Mouse (Mus musculus): ENCODE measurements around the gene D930020B18Rik. TPM values are rescaled to one million over a fixed set of nuclear protein-coding genes. Genes with fewer than 3 reads are reported as not detected.

The D930020B18Rik gene
- 0.17 and 0.22 TPM in 2 replicates for polyA plus RNA-seq (2015; fragmentation: Nextera tagmentation; extraction: Ambion mirVana)

- H3K4me3 ChIP-seq: peak within 1 kb of the TSS; percentile 51
- H3K27me3 ChIP-seq: peaks cover 51% of the 10 kb centered on the region
- no peak within 1 kb of the TSS for H3K27ac ChIP-seq
- peak within 1 kb of the TSS; percentile 93 for H3K4me2 ChIP-seq
- H3K9ac ChIP-seq: peak within 1 kb of the TSS; percentile 71
- H3K9me3 ChIP-seq: no peaks in the 10 kb centered on the region
- peaks cover 24% of the 10 kb centered on the region for H3K4me1 ChIP-seq (replicated peaks)
- ATAC-seq (ENCODE audit: low FRiP score): 0 out of 2 replicates have a peak, but pooled peaks have one; percentile 28
- H3K36me3 ChIP-seq: no peaks in the 10 kb centered on the region
- WGBS: under 1% methylated on average over 69 of the region's 69 CpGs
Measured at GRCm38 (mm10) chr10:121641272-121642053, at the start of gene D930020B18Rik. Gene D930020B18Rik (plus strand): TSS chr10:121641588.

GRCm38 (mm10) chr10:121596580-121596979 lies 44.8 kb upstream of the D930020B18Rik start:
- H3K9me3 ChIP-seq: no peaks in the 10 kb centered on the region
- H3K4me2 ChIP-seq: no peak overlapping the region
- WGBS: 93% methylated on average over 9 of the region's 9 CpGs
- no peak overlapping the region for H3K27ac ChIP-seq
- no peaks in the 10 kb centered on the region for H3K4me1 ChIP-seq (replicated peaks)
- H3K36me3 ChIP-seq: peaks cover 87% of the 10 kb centered on the region
- H3K9ac ChIP-seq: no peak overlapping the region
- ATAC-seq (ENCODE audit: low FRiP score): no peak
- no peak overlapping the region for H3K4me3 ChIP-seq
- H3K27me3 ChIP-seq: no peaks in the 10 kb centered on the region

DNA sequence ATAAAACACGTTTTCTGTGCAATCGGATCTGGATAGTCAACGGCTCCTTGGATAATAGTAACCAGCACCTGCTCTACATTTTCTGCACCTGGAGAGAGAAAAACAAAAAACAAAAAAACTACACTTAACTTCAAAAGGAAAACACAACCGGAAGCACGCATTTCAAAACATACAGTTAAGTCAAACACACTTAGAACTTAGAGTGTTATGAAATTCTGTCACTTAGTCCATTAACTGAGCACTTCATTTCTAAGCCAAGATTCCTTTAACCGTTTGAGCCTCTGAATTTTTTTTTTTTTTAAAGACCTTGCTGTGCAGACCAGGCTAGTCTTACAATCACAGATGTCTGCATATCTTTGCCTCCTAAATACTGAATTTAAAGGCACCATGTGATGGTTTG lies 40.1 kb upstream of the D930020B18Rik start:
- no peak overlapping the region for H3K27ac ChIP-seq
- H3K4me2 ChIP-seq: no peak overlapping the region
- H3K9me3 ChIP-seq: no peaks in the 10 kb centered on the region
- no peaks in the 10 kb centered on the region for H3K27me3 ChIP-seq
- peaks cover 97% of the 10 kb centered on the region for H3K36me3 ChIP-seq
- H3K9ac ChIP-seq: no peak overlapping the region
- 88% methylated on average over 6 of the region's 6 CpGs for WGBS
- no peak overlapping the region for H3K4me3 ChIP-seq
- H3K4me1 ChIP-seq (replicated peaks): no peaks in the 10 kb centered on the region
- ATAC-seq (ENCODE audit: low FRiP score): no peak

DNA sequence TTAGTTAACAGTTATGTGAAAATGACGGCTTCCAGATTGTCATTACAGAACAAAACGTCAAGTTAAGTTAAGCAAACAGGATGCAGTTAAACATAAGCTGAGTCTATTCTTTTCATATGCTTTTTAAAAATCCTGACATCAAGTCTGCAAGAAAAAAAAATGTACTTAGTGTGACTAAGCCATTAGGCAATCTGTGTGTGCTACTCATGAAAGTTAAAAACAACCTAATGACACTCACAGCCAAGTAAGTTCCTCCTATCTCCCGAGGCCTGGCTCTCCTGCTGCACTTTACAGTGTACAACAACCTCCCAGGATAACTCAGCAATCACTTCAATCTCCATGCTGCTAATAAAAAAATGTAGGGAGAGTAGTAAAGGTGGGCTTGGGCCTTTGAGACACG lies 37.8 kb upstream of the D930020B18Rik start:
- Histone ChIP-seq H3K36me3 (peaks cover 97% of the 10 kb centered on the region), H3K4me3 (no peak overlapping the region), H3K27ac (no peak overlapping the region), H3K27me3 (no peaks in the 10 kb centered on the region), H3K4me1 (replicated peaks) (no peaks in the 10 kb centered on the region), H3K9ac (no peak overlapping the region), H3K4me2 (no peak overlapping the region), H3K9me3 (no peaks in the 10 kb centered on the region)
- ATAC-seq (ENCODE audit: low FRiP score): no peak
- WGBS: 90% methylated on average over 4 of the region's 4 CpGs

- no peak overlapping the region for H3K4me3 ChIP-seq
- H3K9me3 ChIP-seq: no peaks in the 10 kb centered on the region
- 96% methylated on average over 13 of the region's 13 CpGs for WGBS
- H3K36me3 ChIP-seq: peaks cover 94% of the 10 kb centered on the region
- no peak overlapping the region for H3K4me2 ChIP-seq
- ATAC-seq (ENCODE audit: low FRiP score): no peak
- H3K9ac ChIP-seq: no peak overlapping the region
- H3K27me3 ChIP-seq: no peaks in the 10 kb centered on the region
- no peak overlapping the region for H3K27ac ChIP-seq
- H3K4me1 ChIP-seq (replicated peaks): no peaks in the 10 kb centered on the region
Measured at GRCm38 (mm10) chr10:121604632-121605344, 36.6 kb upstream of the D930020B18Rik start.

DNA sequence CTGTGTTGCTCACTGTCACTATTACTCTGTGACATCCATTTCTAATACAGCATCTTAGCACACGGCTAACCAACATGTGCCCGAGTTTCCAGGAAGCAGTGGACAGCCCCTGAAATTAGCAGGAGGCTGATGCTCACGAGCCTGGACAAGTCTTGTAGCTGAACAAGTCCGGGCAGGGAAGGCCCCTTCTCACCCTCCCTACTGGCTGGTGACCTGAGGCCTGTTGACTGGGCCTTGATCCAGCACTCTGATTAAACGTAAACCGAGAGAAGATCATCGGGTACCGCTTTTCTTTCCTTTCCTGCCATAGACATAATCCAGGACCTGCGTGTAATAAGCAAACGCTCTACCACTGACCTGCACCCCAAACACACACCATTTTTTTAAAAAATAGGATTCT lies 33.2 kb upstream of the D930020B18Rik start:
- H3K27me3 ChIP-seq: no peaks in the 10 kb centered on the region
- H3K9me3 ChIP-seq: no peaks in the 10 kb centered on the region
- H3K9ac ChIP-seq: no peak overlapping the region
- H3K4me2 ChIP-seq: no peak overlapping the region
- no peak overlapping the region for H3K27ac ChIP-seq
- WGBS: 95% methylated on average over 10 of the region's 10 CpGs
- H3K4me1 ChIP-seq (replicated peaks): no peaks in the 10 kb centered on the region
- no peak for ATAC-seq (ENCODE audit: low FRiP score)
- peaks cover 88% of the 10 kb centered on the region for H3K36me3 ChIP-seq
- H3K4me3 ChIP-seq: no peak overlapping the region

DNA sequence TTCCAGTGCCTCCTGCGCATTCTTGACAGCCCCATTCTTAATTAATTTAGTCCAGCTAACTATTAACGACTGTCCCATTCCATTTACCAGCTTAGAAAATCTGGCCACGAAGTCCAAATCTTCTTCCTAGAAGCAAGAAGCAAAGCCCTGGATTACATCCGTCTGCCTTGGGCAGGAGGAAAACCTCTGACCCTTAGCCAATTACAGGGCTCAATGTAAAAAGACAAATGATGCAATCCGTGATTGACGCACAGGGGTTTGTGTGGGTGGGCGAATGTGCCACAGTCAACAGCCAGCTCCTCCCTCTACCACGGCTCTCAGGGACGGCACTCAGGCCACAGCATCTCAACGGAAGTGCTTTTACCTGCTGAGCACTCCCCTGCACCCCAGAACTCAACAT lies 29.8 kb upstream of the D930020B18Rik start:
- Histone ChIP-seq H3K4me3 (no peak overlapping the region), H3K9ac (no peak overlapping the region), H3K27me3 (no peaks in the 10 kb centered on the region), H3K9me3 (no peaks in the 10 kb centered on the region), H3K27ac (no peak overlapping the region), H3K4me2 (no peak overlapping the region), H3K36me3 (peaks cover 84% of the 10 kb centered on the region), H3K4me1 (replicated peaks) (no peaks in the 10 kb centered on the region)
- WGBS: 73% methylated on average over 10 of the region's 10 CpGs
- ATAC-seq (ENCODE audit: low FRiP score): no peak

DNA sequence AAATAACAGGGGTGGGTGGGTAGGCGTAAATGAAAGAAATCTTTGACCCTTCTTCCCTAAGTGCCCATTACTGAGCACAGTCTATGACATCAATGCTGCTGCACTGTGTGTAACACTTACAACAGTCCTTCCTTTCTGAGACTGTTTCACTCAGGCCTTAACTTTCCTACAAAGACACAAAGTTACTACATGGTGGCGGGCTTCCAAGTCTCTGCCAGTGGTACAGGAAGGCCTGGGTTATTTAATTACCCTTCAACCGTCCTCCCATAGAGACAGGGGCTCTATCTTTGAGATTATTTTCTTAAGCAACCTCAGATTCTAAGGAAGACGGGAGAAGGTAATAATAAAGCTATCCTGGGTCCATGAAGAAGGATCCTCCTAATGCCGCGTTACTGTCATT lies 28.9 kb upstream of the D930020B18Rik start:
- no peak overlapping the region for H3K9ac ChIP-seq
- peaks cover 84% of the 10 kb centered on the region for H3K36me3 ChIP-seq
- H3K4me3 ChIP-seq: no peak overlapping the region
- H3K27me3 ChIP-seq: no peaks in the 10 kb centered on the region
- no peak overlapping the region for H3K4me2 ChIP-seq
- H3K9me3 ChIP-seq: no peaks in the 10 kb centered on the region
- ATAC-seq (ENCODE audit: low FRiP score): no peak
- WGBS: 93% methylated on average over 6 of the region's 6 CpGs
- no peak overlapping the region for H3K27ac ChIP-seq
- no peaks in the 10 kb centered on the region for H3K4me1 ChIP-seq (replicated peaks)

DNA sequence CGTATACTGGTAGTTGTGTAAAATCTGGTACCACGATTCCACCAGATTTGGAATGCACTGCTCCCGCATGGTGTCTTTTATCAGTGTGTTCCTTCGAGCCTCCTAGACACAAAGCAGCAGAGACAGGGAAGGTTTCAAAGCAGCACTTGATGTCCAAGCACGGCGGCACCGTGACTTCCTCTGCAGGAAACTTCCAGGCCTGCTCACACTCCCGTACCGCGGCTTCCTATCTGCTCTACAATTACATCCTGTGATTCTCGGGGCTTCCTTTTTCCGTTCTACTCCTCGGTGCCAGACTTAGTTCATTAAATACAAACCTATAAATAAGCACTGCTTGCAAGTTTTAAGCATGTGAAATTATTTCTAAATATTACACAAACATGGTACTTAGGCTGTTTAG lies 27.8 kb upstream of the D930020B18Rik start:
- H3K4me3 ChIP-seq: no peak overlapping the region
- no peaks in the 10 kb centered on the region for H3K4me1 ChIP-seq (replicated peaks)
- 93% methylated on average over 13 of the region's 13 CpGs for WGBS
- no peak for ATAC-seq (ENCODE audit: low FRiP score)
- peaks cover 84% of the 10 kb centered on the region for H3K36me3 ChIP-seq
- no peaks in the 10 kb centered on the region for H3K9me3 ChIP-seq
- no peaks in the 10 kb centered on the region for H3K27me3 ChIP-seq
- H3K9ac ChIP-seq: no peak overlapping the region
- H3K27ac ChIP-seq: no peak overlapping the region
- H3K4me2 ChIP-seq: no peak overlapping the region

- no peaks in the 10 kb centered on the region for H3K9me3 ChIP-seq
- WGBS: 94% methylated on average over 13 of the region's 13 CpGs
Measured at GRCm38 (mm10) chr10:121615146-121615870, 26.1 kb upstream of the D930020B18Rik start.

GRCm38 (mm10) chr10:121615935-121616334 lies 25.5 kb upstream of the D930020B18Rik start:
- no peak overlapping the region for H3K9ac ChIP-seq
- ATAC-seq (ENCODE audit: low FRiP score): no peak
- no peak overlapping the region for H3K4me3 ChIP-seq
- H3K4me1 ChIP-seq (replicated peaks): no peaks in the 10 kb centered on the region
- H3K9me3 ChIP-seq: no peaks in the 10 kb centered on the region
- WGBS: 66% methylated on average over 7 of the region's 7 CpGs
- no peak overlapping the region for H3K27ac ChIP-seq
- peaks cover 87% of the 10 kb centered on the region for H3K36me3 ChIP-seq
- H3K27me3 ChIP-seq: no peaks in the 10 kb centered on the region
- H3K4me2 ChIP-seq: no peak overlapping the region

More at GRCm38 (mm10) chr10:121615146-121615870, 26.1 kb upstream of the D930020B18Rik start:
- ATAC-seq (ENCODE audit: low FRiP score): no peak
- Histone ChIP-seq H3K4me2 (no peak overlapping the region), H3K4me1 (replicated peaks) (no peaks in the 10 kb centered on the region), H3K27me3 (no peaks in the 10 kb centered on the region), H3K36me3 (peaks cover 88% of the 10 kb centered on the region), H3K9ac (no peak overlapping the region), H3K4me3 (no peak overlapping the region), H3K27ac (no peak overlapping the region)

DNA sequence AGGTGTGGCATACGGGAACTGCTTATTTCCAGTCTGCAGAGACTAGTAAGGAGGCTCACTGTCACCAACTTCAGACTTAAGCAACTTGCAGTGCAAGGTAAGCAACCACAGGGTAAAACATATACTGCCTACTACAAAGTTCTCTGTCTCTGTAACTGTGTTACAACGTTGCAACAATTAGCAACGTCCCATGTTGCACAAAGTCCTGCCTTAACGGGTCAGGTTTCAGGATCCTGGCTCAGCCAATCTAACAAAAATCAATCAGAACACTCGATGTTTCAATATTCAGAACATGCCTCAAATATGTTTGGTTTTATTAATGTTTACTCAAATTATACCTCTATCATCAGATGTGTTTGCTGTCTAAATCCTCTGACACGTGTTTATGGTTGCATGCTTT lies 19.0 kb upstream of the D930020B18Rik start:
- H3K36me3 ChIP-seq: peaks cover 44% of the 10 kb centered on the region
- H3K27ac ChIP-seq: no peak overlapping the region
- no peak overlapping the region for H3K9ac ChIP-seq
- no peaks in the 10 kb centered on the region for H3K27me3 ChIP-seq
- WGBS: 96% methylated on average over 6 of the region's 6 CpGs
- H3K9me3 ChIP-seq: no peaks in the 10 kb centered on the region
- ATAC-seq (ENCODE audit: low FRiP score): no peak
- H3K4me1 ChIP-seq (replicated peaks): peaks cover 17% of the 10 kb centered on the region
- no peak overlapping the region for H3K4me2 ChIP-seq
- H3K4me3 ChIP-seq: no peak overlapping the region

Measured in hindbrain, embryonic 13.5 days (tissue).